Mouse (Mus musculus): ENCODE measurements around the gene Aknad1.

DNA sequence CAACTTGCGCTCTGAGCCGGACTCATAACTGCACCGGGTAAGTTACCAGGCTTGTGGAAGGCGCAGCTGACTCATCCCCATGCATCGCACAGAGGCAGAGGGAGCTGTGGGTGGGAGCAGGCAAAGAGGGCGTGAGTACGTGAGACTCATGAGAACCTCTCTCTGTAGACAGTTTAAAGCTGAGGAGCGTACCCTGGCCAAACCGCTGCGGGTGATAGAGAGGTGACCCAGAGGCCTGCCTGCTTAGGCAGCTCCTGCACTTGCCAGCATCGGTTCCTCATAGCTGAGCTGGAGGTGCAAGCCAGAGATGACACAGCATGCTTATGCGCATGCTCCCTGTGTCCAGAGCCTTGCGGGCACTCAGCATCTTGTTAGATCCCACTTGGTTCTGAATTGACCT, 32.8 kb downstream of the Aknad1 start:
- no peak for TF ChIP-seq CTCF (IDR thresholded peaks at IDR 0.05; ENCODE audit: insufficient read depth, low read depth, low read length)
- no peak for TF ChIP-seq POLR2A (IDR thresholded peaks at IDR 0.05; ENCODE audit: insufficient read depth, low read depth, low read length)

All from olfactory bulb, adult 2 months (tissue).